Mouse (Mus musculus) myocyte (in vitro differentiated cells): ENCODE measurements around the gene Abcc10.

Experiments
- MAX ChIP-seq: IDR thresholded peaks from one replicate; pipeline ENCODE4 v1.6.1; 2011; ENCODE audit warnings: low read depth, mild to moderate bottlenecking, control low read depth
- POLR2A ChIP-seq: IDR thresholded peaks from one replicate; pipeline ENCODE4 v1.6.1; 2011; ENCODE audit warnings: low read depth, mild to moderate bottlenecking, control low read depth, moderate library complexity; ENCODE audit not compliant: insufficient read length
- REST ChIP-seq: IDR thresholded peaks from one replicate; pipeline ENCODE4 v1.6.1; 2011; ENCODE audit warnings: mild to moderate bottlenecking, control low read depth, moderate library complexity; ENCODE audit not compliant: insufficient read depth, insufficient read length
- TCF12 ChIP-seq: IDR thresholded peaks from one replicate; pipeline ENCODE4 v1.6.1; 2011; ENCODE audit warnings: mild to moderate bottlenecking, control low read depth; ENCODE audit not compliant: poor library complexity, insufficient read depth, severe bottlenecking
- USF1 ChIP-seq: IDR thresholded peaks from one replicate; pipeline ENCODE4 v1.6.1; 2011; ENCODE audit warnings: low read depth, mild to moderate bottlenecking, control low read depth, moderate library complexity

DNA sequence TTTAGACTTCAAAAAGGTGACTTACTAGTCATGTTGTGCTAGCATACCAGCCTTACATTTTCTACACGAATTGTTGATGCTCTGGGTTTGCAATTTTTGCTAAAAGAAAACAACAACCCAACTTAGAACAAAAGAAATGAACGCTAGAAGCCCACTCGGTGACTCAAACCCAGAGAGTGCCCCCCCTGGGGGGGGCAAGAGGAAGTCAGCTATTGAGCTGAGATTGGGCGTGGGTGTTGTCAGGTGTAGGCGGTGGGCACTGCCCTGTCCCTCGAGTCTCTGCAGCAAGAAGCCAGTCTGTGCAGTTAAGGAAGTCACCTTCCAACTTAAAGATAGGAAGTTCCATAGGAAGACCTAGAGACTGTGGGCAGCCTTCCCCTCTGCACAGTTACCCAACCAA, 31.6 kb downstream of the Abcc10 start:
- TF ChIP-seq POLR2A (no peak), TCF12 (no peak), REST (no peak), MAX (no peak), USF1 (no peak)
